Mouse (Mus musculus) kidney, adult 10 weeks (tissue): ENCODE data around the gene C5ar2. TPM values are rescaled to one million over a fixed set of nuclear protein-coding genes. Genes with fewer than 3 reads are reported as not detected.

ENCODE experiments used
- polyA plus RNA-seq: library from polyadenylated mRNA; stranded (reverse); fragments of 350-450 nt; fragmentation: Illumina TruSeq; extraction: RNeasy Lipid Tissue Mini Kit (QIAGEN cat#74804); gene quantifications from one replicate; pipeline ENCODE4 v1.2.3, GENCODE M21; 2014; ENCODE audit warnings: low read depth, low replicate concordance

The C5ar2 gene
- polyA plus RNA-seq = 0.12 TPM

DNA sequence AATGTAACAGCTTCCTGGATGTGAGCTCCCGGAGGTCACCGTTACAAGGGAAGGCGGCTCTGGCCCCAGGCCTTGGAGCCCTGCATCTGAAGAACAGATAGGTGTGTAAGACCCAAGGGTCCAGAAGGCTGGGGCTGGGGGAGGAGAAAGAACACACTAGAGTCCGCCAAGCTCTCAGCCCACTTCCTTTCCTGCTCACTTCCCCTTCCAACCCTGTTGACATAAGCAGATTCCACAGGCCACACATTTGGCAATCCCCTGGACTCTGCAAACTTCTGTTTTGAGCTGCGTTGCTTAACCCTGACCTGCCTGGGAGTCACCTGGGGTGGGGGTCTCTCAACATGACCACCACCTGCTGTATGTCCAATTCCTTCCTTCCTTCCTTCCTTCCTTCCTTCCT is at the start of gene C5ar2:
Gene C5ar2, minus strand, starts transcription at position 88 of the 400 bp plus-strand sequence.

DNA sequence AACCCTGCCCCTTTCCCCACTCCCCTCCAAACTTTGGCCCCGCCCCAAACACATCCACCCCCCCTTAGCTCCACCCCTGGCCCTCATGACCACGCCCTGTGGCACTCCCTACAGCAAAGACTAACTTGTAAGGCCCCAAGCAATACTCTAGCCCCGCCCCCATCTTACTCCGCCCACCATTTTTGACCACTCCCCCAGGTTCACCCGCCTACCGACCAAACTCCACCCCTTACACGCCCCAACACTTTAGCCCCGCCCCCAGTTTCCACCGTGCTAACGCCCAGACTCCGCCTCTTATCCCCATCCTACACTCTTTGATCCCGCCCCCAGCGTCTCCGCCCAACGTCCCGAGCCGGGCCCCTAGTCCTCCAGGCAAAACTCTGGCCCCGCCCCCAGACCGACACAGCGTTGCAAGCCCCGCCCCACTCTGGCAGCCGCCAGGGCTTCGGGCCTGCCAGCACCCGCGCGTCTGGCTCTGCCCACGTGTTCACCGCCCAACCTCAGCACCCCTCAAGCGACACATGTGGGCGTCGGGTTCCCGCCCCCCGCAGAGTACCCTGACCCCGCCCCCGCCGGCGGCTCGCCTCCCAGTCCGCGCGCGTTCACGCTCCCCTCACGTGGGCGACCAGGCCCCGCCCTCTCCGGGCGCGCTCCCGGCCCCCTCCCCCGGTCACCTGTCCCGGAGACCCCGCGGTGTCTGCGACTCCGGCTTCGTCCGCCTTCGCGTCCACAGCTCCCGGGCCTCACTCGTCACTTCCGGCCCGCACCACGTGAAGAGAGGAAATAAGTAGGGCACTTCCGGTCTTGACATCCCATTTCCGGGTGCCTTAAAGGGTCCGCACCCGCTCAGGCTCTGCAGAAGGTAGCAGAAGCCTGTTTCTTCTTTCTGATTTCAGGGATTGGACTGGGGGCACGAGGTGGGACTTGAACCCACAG is 42.3 kb upstream of the C5ar2 start, which contains the start of gene Ccdc9:
Gene Ccdc9, minus strand, starts transcription at position 770 of the 936 bp plus-strand sequence.

DNA sequence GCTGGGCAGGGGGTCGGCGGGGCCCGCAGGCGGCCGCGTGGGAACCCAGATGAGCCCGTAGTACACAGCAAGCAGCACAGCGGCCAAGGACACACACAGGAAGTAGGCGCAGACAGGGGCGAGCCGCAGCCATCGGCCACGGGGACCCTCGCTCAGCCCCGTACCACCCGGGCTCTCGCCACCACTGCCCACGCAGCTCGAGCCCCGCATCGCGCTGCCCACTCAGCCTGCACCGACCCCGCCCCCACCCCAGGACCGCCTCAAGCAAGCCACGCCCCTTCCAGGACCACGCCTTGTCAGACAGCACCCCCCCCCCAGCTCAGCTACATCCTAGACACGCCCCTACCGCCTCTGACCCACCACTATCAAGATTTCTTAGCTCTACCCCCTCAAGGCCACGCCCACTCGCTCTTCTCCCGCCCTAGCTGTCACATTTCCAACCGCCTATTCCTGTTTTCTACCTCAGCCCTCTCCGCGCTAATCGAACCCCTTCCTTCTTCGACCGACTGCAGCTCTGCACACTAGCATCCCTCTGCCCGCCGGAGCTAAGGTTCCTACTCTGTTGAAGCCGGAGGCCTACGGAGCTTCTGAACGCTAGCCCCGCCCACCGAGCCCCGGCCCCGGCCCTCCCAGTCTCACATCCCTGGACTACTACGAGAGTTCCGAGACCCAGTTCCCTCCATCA is 29.3 kb upstream of the C5ar2 start, which contains the start of gene Inafm1:
Gene Inafm1, minus strand, starts transcription at position 537 of the 685 bp plus-strand sequence.

DNA sequence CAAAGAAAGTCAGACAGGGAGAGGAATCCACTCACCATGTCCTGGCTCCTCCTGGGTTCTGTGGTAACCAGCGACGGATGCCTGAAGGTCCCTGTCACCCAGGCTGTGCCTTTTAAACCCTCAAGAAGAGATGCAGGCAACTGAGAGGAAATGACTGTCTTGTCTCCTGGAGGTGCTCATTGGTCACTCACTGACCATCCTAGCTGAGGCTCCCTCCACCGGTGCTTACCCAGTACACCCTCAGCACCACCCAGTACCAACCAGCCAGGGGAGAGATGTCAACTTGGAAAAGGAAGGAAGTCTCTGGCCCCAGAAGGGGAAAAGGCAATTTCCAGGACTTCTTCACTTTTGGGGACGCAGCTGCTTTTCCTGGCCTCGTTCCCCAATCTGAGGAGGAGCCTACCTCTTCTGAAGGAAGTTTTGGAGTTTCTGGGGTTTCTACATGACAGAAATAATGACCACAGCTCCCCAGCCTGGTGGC is 15.2 kb upstream of the C5ar2 start, which contains the start of gene C5ar1:
Gene C5ar1, minus strand, starts transcription at position 431 of the 481 bp plus-strand sequence.

DNA sequence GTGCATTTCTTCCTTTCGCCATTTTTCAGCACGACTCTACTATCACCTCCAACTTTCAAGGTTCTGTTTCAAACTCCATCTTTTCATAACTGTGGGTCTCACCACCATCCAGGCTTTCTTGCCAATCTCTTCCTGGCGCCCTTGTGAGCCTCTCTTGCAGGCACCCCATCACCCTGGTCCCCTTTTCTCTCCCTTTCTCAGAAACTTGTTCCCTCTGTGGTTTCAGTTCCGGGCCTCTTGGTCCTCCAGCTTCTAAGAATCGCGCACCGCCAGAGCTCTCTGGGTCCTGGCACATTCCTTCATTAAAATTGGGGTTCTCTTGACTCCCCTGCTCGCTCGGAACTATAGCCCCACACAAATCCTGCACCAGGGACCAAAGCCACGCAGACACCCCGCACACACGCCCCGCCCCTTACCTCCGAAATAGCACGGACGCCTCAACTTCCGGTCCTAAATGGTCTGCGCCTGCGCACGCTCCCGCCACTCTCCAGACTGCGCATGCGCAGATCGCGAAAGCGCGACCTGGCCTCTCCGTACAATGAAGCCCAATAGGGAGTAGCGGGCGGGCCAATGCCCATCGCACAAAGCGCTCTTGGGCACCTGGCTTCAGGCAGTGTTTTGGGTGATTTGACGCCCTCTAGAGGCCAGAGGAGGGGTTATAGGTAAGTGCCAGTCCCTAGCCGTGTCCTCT is 22.2 kb downstream of the C5ar2 start, which contains the start of gene Dhx34:
Gene Dhx34, minus strand, starts transcription at position 456 of the 691 bp plus-strand sequence.

Other genes with a start within 250 kb of the C5ar2 start
- 0.28 TPM for gene Bicra, start 196.2 kb downstream of the C5ar2 start, polyA plus RNA-seq
- not detected for gene Zfp541, start 182.3 kb downstream of the C5ar2 start, polyA plus RNA-seq
- gene Napa, start 145.7 kb downstream of the C5ar2 start, polyA plus RNA-seq = 19.9 TPM
- gene Kptn, start 124.3 kb downstream of the C5ar2 start, polyA plus RNA-seq = 3.5 TPM
- 0.08 TPM for gene Slc8a2, start 114.3 kb downstream of the C5ar2 start, polyA plus RNA-seq
- gene Meis3, start 69.1 kb downstream of the C5ar2 start, polyA plus RNA-seq = not detected
- gene Dhx34, start 22.1 kb downstream of the C5ar2 start, polyA plus RNA-seq = 0.24 TPM
- 0.57 TPM for gene C5ar1, start 15.4 kb upstream of the C5ar2 start, polyA plus RNA-seq
- gene Inafm1, start 29.5 kb upstream of the C5ar2 start, polyA plus RNA-seq = 0.93 TPM
- gene Ccdc9, start 42.6 kb upstream of the C5ar2 start, polyA plus RNA-seq = 10.5 TPM
- gene Bbc3, start 64.2 kb upstream of the C5ar2 start, polyA plus RNA-seq = not detected
- 46.2 TPM for gene Sae1, start 143.7 kb upstream of the C5ar2 start, polyA plus RNA-seq
- gene Zc3h4, start 156.8 kb upstream of the C5ar2 start, polyA plus RNA-seq = 3.0 TPM
- not detected for gene Tmem160, start 208.6 kb upstream of the C5ar2 start, polyA plus RNA-seq
- gene Npas1, start 233.6 kb upstream of the C5ar2 start, polyA plus RNA-seq = not detected